Mouse (Mus musculus): Measurements from ENCODE around the gene Minpp1. TPM values are rescaled to one million over a fixed set of nuclear protein-coding genes. Genes with fewer than 3 reads are reported as not detected.

The Minpp1 gene
- polyA plus RNA-seq, 1 experiment, result 25.2 TPM

DNA sequence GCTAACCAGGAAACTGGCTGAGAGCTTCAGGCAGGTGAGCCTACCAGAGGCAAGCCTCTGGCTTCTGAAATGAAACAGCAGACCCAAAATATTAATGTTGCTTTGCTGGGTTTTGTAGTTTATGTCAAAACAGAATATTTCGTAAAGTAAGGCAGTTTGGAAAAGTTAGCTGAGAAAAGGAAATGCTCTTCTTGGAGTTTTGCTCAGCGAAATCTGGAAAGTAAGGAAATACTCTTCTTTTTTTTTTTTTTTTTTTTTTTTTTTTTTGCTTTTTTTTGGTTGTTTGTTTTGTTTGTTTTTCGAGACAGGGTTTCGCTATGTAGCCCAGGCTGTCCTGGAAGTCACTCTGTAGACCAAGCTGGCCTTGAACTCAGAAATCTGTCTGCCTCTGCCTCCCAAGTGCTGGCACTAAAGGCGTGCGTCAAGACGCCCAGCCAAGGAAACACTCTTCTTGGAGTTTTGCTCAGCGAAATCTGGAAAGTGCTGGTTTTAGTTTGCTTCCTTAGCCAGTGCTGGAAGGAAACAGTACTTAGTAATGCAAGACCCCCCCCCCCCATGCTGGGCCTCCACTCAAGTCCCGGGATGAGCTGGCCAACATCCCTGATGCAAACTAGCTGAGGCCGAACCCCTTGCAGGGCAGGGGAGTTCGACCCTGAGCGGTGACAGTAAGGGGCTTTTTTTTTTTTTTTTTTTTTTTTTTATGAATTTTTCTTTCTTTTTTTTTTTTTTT is 3.8 kb downstream of the Minpp1 start:
- DNase-seq (ENCODE audit: low read depth), result no peak

DNA sequence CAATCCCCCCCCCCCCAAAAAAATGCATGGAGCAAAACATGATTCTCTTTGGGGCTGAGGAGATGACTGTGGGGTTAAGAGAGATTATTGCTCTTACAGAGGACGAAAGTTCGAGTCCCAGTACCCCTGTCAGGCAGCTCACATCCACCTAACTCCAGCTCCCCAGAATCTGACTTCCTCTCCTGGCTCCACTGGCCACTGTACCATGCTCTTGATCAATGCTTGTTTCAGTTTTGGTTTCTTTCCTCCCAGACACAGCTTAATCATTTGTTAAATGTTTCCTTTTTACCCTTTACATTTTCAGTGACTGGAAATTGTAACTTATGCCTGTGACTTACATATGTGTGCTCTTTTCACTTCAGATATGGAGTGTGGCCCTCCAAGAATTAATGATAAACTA is 5.4 kb downstream of the Minpp1 start:
- DNase-seq (ENCODE audit: low read depth), result no peak

- DNase-seq (ENCODE audit: low read depth), result no peak
Observed at GRCm38 (mm10) chr19:32492339-32492738, 6.8 kb downstream of the Minpp1 start.

DNA sequence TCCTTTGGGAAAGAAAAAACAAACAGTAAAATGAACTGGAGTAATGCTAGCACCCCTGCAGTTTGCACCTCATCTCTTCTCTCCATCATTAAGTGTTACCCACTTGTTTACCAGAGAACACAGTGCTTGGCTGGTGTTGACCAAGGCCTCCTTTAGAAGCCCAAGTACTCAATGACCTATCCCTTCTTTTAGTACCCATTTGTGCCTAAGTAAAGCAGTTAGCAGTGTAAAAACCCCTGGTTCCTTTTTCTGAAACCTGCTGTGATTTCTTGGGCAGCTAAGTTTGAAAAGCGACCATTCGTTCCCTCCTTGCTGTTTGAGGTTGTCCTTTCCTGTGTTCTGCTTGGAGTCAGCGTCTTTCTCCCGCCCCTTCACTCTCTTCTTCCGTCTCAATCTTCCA is 7.4 kb downstream of the Minpp1 start:
- no peak for DNase-seq (ENCODE audit: low read depth)

DNA sequence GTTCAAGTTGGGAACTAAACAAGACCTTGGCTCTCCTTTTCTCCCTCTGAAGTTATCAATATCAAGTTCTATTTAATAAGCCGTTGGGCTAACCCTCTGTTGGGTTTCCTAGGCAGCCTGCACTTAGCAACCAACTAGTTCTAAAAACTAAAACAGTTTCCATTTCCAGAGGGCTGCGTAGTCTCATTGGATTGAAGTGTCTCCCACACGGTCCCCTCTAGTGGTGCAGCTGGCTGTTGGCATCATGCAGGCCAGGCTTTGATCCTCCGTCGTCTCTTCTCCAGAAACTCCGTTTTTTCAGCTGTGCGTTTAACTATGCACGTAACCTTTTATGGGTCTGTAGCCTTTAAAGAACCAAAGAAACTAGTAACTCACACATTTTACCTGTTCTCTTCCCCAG is 7.9 kb downstream of the Minpp1 start:
- DNase-seq (ENCODE audit: low read depth), result no peak

DNA sequence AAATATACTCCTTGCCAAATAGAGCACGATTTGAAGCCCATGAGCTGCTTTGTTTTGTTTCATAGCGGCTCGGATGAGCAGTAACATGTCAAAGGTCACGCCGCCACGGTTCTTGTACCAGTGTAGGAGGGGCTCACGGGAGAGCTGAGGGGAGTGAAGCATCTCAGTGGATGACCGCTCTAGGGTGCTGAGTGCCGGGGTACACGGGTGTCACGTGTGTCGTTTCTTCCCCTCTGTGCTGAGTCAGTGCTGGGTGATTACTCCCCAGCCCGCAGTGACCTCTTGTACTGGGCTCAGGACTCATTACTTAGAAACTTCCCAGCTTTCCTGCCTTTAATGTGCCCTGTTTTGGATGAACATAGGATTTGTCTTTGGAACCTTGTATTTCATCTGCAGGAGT is 9.0 kb downstream of the Minpp1 start:
- DNase-seq (ENCODE audit: low read depth), result no peak

DNA sequence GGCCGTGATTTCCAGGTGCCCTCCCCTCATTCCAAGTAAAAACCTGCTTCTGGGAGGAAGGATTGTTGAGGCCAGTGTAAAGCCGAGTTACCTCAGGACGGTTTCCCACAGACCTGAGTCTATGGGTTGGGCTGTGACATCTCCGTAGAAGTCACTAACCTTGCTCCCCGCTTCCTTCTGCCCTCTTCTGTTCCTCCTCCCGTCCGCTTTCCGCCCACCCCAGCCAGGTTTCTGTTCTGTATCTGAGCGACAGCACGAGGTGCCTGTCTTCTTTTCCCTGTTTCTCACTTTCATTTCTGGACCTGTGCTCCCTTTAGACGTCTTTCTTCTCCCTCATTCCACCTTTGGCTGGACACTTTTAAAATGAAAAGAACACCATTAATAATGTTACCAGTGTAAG is 9.5 kb downstream of the Minpp1 start:
- no peak for DNase-seq (ENCODE audit: low read depth)

- DNase-seq (ENCODE audit: low read depth), result no peak
Observed at GRCm38 (mm10) chr19:32497411-32497810, 11.8 kb downstream of the Minpp1 start.

DNA sequence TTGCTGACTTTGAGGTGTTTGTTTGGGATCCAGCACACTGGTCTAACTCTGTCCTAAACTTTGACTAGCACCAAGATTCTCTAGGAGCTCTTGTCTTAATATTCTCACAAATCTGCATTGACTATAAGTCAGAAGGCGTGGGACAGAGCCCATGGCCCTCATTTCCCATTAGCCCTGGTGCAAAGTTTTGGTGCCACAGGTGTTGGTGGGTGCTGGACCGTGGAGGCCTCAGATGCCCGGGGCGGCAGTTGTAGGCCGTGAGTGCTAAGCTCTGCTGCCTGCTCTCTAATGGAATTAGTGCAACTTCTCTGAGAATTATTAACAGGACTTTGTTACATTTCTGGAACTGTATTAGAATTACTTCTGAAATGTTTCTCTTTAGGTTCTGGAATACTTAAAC is 12.4 kb downstream of the Minpp1 start:
- no peak for DNase-seq (ENCODE audit: low read depth)

- DNase-seq (ENCODE audit: low read depth), result no peak
Observed at GRCm38 (mm10) chr19:32501414-32501813, 15.8 kb downstream of the Minpp1 start.

- no peak for DNase-seq (ENCODE audit: low read depth)
Observed at GRCm38 (mm10) chr19:32506081-32506480, 20.5 kb downstream of the Minpp1 start.

DNA sequence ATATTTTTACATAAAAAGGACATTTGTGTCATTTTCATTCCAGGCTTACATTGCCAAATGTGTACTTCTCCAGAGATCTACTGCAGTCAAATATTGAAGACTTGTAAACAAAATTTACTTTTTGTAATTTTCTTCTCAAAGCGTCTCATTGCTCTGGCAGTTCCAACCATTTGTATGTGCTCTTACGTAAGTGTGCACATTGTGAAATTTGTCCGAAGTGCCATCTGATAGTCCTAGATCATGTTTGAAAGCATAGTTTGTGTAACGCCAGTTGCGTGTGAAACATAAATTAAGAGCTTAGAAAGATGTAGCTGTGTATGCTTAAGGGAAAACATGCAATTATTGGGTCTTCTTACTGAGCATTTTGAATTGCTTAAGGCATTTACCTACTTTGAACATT is 20.9 kb downstream of the Minpp1 start:
- no peak for DNase-seq (ENCODE audit: low read depth)

- no peak for DNase-seq (ENCODE audit: low read depth)
Observed at GRCm38 (mm10) chr19:32507100-32507499, 21.5 kb downstream of the Minpp1 start.

DNA sequence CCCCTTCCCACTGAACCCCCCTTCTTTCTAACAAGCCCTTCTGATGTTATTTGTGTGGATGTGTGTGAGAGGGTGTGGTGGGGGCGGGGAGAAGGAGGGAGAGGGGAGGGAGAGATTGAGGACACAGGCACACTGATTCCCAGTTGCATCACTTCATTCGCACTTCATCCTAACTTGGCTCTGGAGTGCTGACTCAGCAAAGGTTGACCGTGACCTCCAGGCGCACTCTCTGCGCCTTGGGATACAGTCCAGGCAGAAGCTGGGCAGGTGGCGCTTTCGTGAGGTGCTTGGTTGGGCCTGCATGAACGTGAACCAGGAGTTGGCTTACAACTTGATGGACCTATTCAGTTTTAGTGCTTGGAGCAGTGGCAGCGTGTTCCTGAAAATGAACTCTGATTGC is 22.0 kb downstream of the Minpp1 start:
- no peak for DNase-seq (ENCODE audit: low read depth)

DNA sequence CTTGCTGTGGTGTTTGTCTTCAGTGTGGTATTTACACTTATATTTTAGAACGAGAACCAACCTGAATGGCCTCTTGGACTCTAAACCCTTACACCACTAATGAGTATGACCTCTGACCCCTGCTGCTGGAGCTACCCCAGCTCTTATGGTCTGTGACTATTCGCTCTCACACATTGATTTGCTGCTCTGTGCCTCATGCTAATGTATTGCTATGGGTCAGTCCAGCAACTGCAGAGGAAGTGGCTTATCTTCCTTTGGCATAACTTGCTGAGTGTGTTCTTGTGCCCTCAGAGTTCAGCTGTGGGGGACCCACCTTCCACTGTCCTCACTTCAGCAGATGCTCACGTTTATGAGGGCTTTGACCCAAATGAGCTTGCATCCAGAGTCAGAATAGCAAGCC is 24.7 kb downstream of the Minpp1 start:
- no peak for DNase-seq (ENCODE audit: low read depth)

DNA sequence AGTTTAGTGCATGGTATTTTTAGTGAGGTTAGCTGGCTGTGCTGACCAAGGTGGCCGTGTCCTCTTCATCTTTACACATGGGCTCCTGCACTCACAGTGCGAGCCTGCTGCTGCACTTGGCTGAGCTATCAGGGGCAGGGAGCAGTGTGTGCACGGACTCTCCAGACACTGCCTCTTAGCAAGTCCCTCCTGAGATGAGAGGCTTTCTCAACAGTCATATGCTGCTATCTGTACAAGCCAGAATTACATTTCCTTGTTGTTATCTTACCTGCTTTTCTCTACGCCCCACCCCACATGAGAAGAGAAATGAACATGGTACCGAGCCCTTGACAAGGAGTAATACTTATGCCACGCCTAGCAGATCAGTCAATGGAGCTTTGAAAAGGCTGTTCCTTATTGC is 25.4 kb downstream of the Minpp1 start:
- no peak for DNase-seq (ENCODE audit: low read depth)

DNA sequence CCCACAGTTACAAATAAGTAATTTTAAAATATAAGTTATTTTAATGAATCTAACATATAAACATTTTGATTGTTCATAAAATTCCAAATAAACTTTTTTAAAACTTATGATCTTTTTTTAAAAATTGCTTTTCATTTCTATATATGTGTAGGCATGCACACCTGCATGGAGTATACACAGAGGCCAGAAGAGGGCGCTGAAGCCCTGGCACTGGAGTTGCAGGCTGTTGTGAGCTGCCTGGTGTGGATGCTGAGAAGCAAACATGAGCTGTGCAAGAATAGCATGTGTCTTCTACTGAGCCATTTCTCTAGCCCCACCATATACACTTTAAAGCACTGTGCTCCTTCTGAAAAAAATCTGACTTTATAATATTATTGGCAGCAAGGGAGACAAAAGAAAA is 26.9 kb downstream of the Minpp1 start:
- no peak for DNase-seq (ENCODE audit: low read depth)

DNA sequence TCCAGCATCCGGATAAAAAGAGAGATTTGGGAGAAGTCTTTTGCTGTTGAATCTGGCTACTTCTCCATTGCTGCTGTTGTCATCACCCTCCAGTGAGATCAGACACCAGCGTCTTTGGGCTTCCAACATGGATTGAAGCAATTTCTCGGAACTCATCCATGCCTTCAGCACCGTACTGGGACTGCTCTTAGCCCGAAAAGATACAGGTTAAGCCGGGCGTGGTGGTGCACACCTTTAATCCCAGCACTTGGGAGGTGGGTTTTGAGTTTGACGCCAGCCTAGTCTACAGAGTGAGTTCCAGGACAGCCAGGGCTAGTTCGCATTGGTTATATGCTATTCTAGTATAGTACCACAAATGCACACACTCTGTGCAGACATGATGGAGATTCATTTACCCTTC is 31.0 kb downstream of the Minpp1 start:
- DNase-seq (ENCODE audit: low read depth), result no peak

DNA sequence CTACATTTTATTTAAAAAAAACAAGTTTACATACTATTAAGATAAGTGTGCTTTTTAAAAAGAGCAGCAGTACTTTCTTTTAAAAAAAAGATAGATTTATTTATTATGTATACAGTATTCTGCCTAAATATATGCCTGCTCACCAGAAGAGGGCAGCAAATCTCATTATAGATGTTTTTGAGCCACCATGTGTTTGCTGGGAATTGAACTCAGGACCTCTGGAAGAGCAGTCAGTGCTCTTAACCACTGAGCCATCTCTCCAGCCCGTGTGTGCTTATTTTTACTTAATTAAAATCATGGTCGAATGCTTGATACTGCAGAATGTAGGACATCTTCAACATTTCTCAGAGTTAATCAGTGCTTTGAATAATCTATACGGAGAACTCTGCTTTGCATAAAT is 35.9 kb downstream of the Minpp1 start:
- DNase-seq (ENCODE audit: low read depth), result no peak

- DNase-seq (ENCODE audit: low read depth), result no peak
Observed at GRCm38 (mm10) chr19:32522247-32522646, 36.7 kb downstream of the Minpp1 start.

DNA sequence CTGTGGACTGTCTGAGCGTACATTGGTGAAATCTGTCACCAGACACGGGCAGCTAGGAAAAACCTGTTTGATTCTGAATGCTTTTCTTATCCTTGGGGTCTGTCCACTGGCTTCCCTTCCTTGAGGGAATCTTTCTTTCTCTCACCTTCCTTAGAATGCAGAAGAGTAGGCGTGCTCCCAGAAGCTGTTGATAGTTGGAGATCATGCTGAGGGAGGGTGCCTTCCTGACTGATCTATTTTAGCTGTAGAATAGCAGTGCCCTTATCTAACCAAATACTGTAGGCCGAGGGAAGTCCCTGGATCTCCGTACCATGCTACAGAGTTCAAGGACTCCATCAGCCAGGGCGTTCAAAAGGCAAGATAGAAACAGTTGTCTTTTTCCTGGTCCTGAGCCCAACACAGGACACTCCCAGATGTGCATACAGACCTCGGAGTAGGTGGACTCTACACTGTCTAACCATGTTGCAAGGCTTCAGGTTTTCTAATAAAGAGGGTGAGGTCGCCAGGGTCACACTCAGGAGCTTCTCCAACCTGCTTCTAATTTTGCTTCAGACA is 37.3 kb downstream of the Minpp1 start:
- DNase-seq (ENCODE audit: low read depth), result no peak

DNA sequence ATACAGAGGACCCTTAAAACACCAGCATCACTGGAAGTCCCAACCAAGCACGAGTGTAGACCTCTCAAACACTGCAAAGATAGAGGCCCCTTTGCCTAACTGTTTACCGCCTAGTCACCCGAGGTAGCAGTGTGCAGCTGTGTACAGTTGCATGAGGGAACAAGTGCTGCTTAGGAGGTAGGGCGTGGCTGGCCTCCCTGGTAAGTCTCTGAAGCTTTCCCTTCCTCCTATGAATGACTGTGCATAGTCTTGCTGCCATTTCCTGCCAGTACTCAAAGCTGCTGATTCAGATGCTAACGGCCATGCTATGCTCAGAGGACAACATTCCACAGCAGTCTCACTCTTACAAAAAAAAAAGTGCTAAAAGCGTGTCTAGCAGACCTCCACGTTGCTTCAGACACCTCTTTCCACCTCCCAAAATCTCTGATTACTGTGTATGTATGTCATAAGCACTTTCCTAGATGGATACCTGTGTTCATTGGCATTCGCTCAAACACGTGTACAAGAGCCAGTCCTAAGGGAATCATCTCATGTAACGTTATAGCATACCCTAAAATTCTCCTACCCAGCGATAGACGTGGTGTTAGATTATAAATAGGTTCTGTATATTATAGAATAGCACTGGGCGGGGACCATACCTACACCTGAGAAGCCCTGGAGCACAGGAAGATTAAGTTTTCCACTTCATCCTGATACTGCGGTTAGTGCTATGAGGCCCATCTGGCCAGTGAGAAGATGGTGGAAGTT is 38.4 kb downstream of the Minpp1 start:
- no peak for DNase-seq (ENCODE audit: low read depth)

DNA sequence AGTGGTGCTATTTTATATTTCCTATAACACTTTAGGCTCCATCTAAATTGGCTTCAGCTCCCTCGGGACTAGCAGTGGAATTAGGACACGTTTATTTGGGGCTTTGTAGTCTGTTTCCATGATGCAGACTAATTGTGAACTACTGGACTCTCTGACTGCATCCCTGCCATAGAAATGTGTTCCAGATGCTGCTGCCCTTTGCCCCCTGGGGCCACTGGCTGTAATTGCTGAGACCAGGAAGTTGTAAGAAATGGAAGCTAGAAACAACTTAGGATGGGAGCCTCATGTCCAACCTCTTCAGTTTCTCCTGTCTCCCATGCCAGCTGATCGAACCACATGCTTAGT is 38.9 kb downstream of the Minpp1 start:
- DNase-seq (ENCODE audit: low read depth), result no peak

All from gonadal fat pad, adult 2 months (tissue).